Mouse (Mus musculus) lung, embryonic 16.5 days (tissue): ENCODE measurements at regions not wholly inside any gene's neighbourhood (a gene's known extent, or its start where the extent isn't known, plus 50 kb on each side); places are given as distances from the start of the nearest gene placed in this dataset.

Source experiments
- ATAC-seq: fragments of 200-750 bp; cut with Nextera tagmentation; 2 replicates; pipeline ENCODE4 v1.8.0; 2017; ENCODE audit warnings: low read depth, mild to moderate bottlenecking, moderate library complexity
- H3K27ac ChIP-seq: fragments of 300-500 bp; sonication (generic); 2 replicates; pipeline ENCODE4 v1.5.1; 2014; ENCODE audit warnings: mild to moderate bottlenecking, control low read depth, low read length
- H3K27me3 ChIP-seq: fragments of 300-500 bp; sonication (generic); 2 replicates; pipeline ENCODE4 v1.6.1; 2014; ENCODE audit warnings: low read depth, low read length, mixed read lengths; ENCODE audit not compliant: control insufficient read depth, insufficient read depth
- H3K36me3 ChIP-seq: fragments of 300-500 bp; sonication (generic); 2 replicates; pipeline ENCODE4 v1.6.1; 2014; ENCODE audit warnings: low read length; ENCODE audit not compliant: control insufficient read depth, insufficient read depth
- H3K4me1 ChIP-seq: fragments of 300-500 bp; sonication (generic); replicated peaks from 2 replicates; pipeline ENCODE4 v1.6.1; 2014; ENCODE audit warnings: low read length, mixed read lengths; ENCODE audit not compliant: control insufficient read depth, insufficient read depth
- H3K4me2 ChIP-seq: fragments of 300-500 bp; sonication (generic); 2 replicates; pipeline ENCODE4 v1.6.1; 2014; ENCODE audit warnings: low read depth, low read length, control low read depth
- H3K4me3 ChIP-seq: fragments of 300-500 bp; sonication (generic); 2 replicates; pipeline ENCODE4 v1.5.1; 2014; ENCODE audit warnings: mild to moderate bottlenecking, low read length, control low read depth
- H3K9ac ChIP-seq: fragments of 300-500 bp; sonication (generic); 2 replicates; pipeline ENCODE4 v1.6.1; 2014; ENCODE audit warnings: low read length, control low read depth
- H3K9me3 ChIP-seq: fragments of 300-500 bp; sonication (generic); 2 replicates; pipeline ENCODE4 v1.6.1; 2016; ENCODE audit warnings: low read length; ENCODE audit not compliant: control insufficient read depth
- WGBS: fragments of 180-500 bp; shearing (Covaris S2); extraction: QIAGEN DNeasy Blood & Tissue Kit; methylation state at CpG from one replicate; pipeline ENCODE4 v1.1.7; 2014; 5-methylcytosine and 5-hydroxymethylcytosine counted together

DNA sequence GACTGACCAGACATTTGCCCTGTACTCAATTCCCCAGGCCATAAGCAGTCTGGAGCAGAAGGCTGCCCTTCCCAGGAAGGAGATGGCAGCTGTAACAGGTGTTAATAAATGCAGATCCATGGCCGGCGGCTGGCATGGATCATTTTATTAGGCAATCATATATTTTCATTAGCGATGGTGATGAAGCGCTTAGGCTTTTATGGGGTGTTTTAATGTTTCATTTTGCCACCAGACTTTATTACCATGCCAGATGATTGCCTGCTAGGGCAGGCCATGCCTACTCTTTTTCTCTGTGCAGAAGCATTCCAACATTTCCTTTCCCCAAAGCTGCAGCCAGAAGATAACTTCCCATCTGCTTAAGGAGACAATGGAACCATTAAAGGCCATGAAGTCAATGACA, 596.2 kb downstream of the Gm9195 start:
- Histone ChIP-seq H3K4me1 (no peaks in the 10 kb centered on the region), H3K27me3 (no peaks in the 10 kb centered on the region), H3K4me3 (no peak overlapping the region), H3K9me3 (no peaks in the 10 kb centered on the region), H3K4me2 (no peak overlapping the region), H3K9ac (no peak overlapping the region), H3K27ac (no peak overlapping the region), H3K36me3 (no peaks in the 10 kb centered on the region)
- no peak for ATAC-seq
- 92% methylated on average over 4 of the region's 4 CpGs for WGBS

DNA sequence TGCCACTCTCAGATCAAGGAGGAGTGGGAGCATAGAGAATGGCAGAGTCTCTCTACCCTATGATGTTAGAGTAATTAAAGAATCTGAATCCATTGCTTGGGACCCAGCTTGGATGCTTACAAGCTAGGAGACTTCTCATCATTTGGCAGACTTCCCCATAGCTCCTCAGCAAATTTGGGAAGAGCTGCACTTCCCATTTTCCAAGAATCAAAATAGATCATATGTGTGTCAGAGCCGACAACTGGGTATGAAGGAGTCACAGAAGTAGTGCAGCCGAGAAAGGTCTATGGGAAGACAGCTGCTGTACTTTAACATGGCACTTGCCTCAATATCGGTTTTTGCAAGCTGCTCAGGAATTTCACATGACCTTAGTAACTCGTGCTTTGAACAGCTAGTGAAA, 596.8 kb downstream of the Gm9195 start:
- 70% methylated on average over 4 of the region's 4 CpGs for WGBS
- H3K4me1 ChIP-seq, result no peaks in the 10 kb centered on the region
- no peaks in the 10 kb centered on the region for H3K27me3 ChIP-seq
- H3K9me3 ChIP-seq, result no peaks in the 10 kb centered on the region
- H3K9ac ChIP-seq, result no peak overlapping the region
- no peaks in the 10 kb centered on the region for H3K36me3 ChIP-seq
- H3K27ac ChIP-seq, result no peak overlapping the region
- no peak overlapping the region for H3K4me3 ChIP-seq
- H3K4me2 ChIP-seq, result no peak overlapping the region
- no peak for ATAC-seq

GRCm38 (mm10) chr14:71893361-71893760, 598.3 kb downstream of the Gm9195 start:
- Histone ChIP-seq H3K27ac (no peak overlapping the region), H3K9me3 (no peaks in the 10 kb centered on the region), H3K4me2 (no peak overlapping the region), H3K36me3 (no peaks in the 10 kb centered on the region), H3K27me3 (no peaks in the 10 kb centered on the region), H3K9ac (no peak overlapping the region), H3K4me3 (no peak overlapping the region), H3K4me1 (no peaks in the 10 kb centered on the region)
- no peak for ATAC-seq
- WGBS, result 51% methylated on average over 1 of the region's 1 CpGs

DNA sequence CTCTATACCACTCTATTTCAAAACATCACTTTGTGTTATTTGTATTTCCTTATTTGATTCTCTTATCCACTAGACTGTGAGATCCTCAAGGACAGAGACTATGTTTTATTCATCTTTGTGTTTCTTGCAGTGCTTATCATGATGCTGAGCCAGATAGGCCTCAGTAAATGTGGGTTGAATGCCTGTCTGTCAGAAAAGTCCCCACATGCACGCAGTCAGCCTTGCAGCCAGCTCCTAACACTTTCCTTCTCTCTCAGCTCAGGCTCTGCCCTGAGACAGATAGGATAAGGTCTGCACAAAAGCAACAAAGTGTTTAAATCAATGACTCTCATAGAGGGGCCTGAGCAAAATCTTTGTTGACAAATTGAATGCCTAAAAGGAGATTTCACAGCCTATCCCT, 600.0 kb downstream of the Gm9195 start:
- no peaks in the 10 kb centered on the region for H3K9me3 ChIP-seq

DNA sequence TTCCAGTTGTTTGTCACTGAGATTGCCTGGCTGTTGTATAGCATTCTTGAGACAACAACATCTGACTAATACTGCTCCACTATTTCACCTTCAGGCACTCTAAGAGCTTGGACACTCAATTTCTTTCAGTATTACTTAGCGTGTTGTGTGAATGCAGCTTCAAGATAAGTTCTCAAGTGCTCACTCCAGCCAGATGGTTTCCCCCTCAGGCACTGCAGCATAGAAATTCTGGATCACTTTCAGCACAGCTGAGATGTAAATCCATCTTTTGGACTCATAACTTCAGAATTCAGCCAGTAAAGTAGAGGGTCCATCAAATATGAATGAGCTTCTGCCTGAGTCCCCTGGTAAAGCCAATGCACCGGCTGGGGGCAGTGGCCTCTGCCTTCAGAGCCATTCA, 608.8 kb downstream of the Gm9195 start:
- Histone ChIP-seq H3K36me3 (no peaks in the 10 kb centered on the region), H3K27me3 (no peaks in the 10 kb centered on the region), H3K4me3 (no peak overlapping the region), H3K9ac (no peak overlapping the region), H3K9me3 (no peaks in the 10 kb centered on the region), H3K4me2 (no peak overlapping the region), H3K4me1 (no peaks in the 10 kb centered on the region), H3K27ac (no peak overlapping the region)
- WGBS, result 53% methylated on average over 2 of the region's 2 CpGs
- no peak for ATAC-seq

More for the DNA sequence above, 600.0 kb downstream of the Gm9195 start:
- Histone ChIP-seq H3K27ac (no peak overlapping the region), H3K4me3 (no peak overlapping the region), H3K4me1 (no peaks in the 10 kb centered on the region), H3K36me3 (no peaks in the 10 kb centered on the region), H3K4me2 (no peak overlapping the region), H3K9ac (no peak overlapping the region), H3K27me3 (no peaks in the 10 kb centered on the region)
- WGBS, result 71% methylated on average over 1 of the region's 1 CpGs
- ATAC-seq, result no peak

DNA sequence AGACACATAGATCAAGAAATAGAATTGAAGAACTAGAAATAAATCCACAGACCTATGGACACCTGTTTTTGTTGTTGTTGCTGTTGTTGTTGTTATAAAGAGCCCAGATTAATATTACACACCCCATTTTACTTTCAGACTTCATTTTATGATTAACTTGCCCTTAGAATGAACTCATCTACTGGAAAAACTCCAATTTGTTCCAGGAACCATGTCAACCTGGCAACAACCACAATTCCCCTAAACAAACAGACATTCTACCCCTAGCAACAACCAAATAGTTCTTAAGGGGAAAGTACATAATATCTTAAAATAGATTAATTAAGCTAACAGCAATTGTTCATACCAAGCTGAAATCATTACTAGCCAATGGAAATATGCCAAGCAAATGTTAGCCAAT, 646.1 kb downstream of the Gm9195 start:
- H3K4me2 ChIP-seq, result no peak overlapping the region
- no peaks in the 10 kb centered on the region for H3K36me3 ChIP-seq
- no peak overlapping the region for H3K4me3 ChIP-seq
- H3K27ac ChIP-seq, result no peak overlapping the region
- H3K4me1 ChIP-seq, result no peaks in the 10 kb centered on the region
- no peak for ATAC-seq
- H3K27me3 ChIP-seq, result no peaks in the 10 kb centered on the region
- no peak overlapping the region for H3K9ac ChIP-seq
- H3K9me3 ChIP-seq, result no peaks in the 10 kb centered on the region

- no peaks in the 10 kb centered on the region for H3K4me1 ChIP-seq
- no peak overlapping the region for H3K9ac ChIP-seq
- WGBS, result 29% methylated on average over 13 of the region's 13 CpGs
- no peaks in the 10 kb centered on the region for H3K36me3 ChIP-seq
- H3K4me3 ChIP-seq, result no peak overlapping the region
- no peaks in the 10 kb centered on the region for H3K27me3 ChIP-seq
- H3K4me2 ChIP-seq, result no peak overlapping the region
- ATAC-seq, result no peak
- H3K27ac ChIP-seq, result no peak overlapping the region
- no peaks in the 10 kb centered on the region for H3K9me3 ChIP-seq
Measured at GRCm38 (mm10) chr14:71808863-71809487, 682.7 kb downstream of the Gm9195 start.

GRCm38 (mm10) chr14:71805624-71806023, 686.0 kb downstream of the Gm9195 start:
- Histone ChIP-seq H3K4me3 (no peak overlapping the region), H3K27ac (no peak overlapping the region), H3K9me3 (no peaks in the 10 kb centered on the region), H3K4me2 (no peak overlapping the region), H3K4me1 (no peaks in the 10 kb centered on the region), H3K9ac (no peak overlapping the region), H3K36me3 (no peaks in the 10 kb centered on the region), H3K27me3 (no peaks in the 10 kb centered on the region)
- 73% methylated on average over 3 of the region's 3 CpGs for WGBS
- no peak for ATAC-seq

DNA sequence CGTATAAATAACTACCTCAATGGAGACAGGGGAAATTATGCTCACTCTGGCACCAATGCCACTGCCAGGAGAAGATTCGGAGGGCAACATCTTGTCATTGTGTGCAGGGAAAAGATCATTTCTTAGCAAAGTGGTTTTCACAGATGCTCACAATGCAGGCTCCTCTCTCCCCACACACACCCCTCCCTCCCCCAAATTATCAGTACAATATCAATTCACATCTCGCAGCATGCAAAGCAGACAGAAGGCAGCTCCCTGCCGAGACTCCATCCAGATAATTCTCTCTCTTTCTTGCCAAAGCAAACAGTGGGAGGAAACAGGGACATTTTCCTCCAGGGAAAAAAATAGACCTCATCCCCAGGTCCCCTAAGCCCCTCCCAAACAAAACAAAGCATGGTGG, 691.8 kb downstream of the Gm9195 start:
- no peak overlapping the region for H3K9ac ChIP-seq
- WGBS, result 51% methylated on average over 4 of the region's 4 CpGs
- H3K36me3 ChIP-seq, result no peaks in the 10 kb centered on the region
- no peaks in the 10 kb centered on the region for H3K27me3 ChIP-seq
- no peak for ATAC-seq
- no peaks in the 10 kb centered on the region for H3K4me1 ChIP-seq
- H3K27ac ChIP-seq, result no peak overlapping the region
- no peaks in the 10 kb centered on the region for H3K9me3 ChIP-seq
- H3K4me2 ChIP-seq, result no peak overlapping the region
- H3K4me3 ChIP-seq, result no peak overlapping the region

DNA sequence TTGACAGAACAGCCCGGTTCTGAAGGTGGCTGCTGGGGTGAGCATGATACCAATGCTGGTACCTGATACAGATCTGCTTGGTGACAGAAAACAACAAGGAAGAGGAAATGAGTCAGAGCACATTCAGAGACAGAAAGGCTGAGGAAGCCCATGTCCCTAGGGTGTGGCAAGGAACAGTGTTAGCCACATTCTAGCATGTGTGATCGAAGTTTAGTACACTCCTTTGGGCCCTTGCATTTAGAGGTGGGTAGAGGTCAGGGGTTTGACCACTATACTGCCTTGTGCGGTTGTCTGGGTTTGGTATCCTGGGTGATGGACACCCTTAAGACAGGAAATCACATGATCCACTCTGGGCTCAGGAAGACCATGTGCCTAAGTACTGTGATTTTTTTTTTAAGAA, 695.9 kb downstream of the Gm9195 start:
- 69% methylated on average over 3 of the region's 3 CpGs for WGBS
- no peak for ATAC-seq
- Histone ChIP-seq H3K27ac (no peak overlapping the region), H3K4me2 (no peak overlapping the region), H3K9ac (no peak overlapping the region), H3K4me3 (no peak overlapping the region), H3K9me3 (no peaks in the 10 kb centered on the region), H3K4me1 (no peaks in the 10 kb centered on the region), H3K36me3 (no peaks in the 10 kb centered on the region), H3K27me3 (no peaks in the 10 kb centered on the region)
